Mouse (Mus musculus): Measurements from ENCODE around the gene Tmem183a. TPM values are rescaled to one million over a fixed set of nuclear protein-coding genes. Genes with fewer than 3 reads are reported as not detected.
A peak's percentile ranks its signal among the peaks of the same experiment; 100 is the strongest.

The Tmem183a gene
- total RNA-seq, 2 experiments from 2014 or later: 42.1 to 43.3 TPM

DNA sequence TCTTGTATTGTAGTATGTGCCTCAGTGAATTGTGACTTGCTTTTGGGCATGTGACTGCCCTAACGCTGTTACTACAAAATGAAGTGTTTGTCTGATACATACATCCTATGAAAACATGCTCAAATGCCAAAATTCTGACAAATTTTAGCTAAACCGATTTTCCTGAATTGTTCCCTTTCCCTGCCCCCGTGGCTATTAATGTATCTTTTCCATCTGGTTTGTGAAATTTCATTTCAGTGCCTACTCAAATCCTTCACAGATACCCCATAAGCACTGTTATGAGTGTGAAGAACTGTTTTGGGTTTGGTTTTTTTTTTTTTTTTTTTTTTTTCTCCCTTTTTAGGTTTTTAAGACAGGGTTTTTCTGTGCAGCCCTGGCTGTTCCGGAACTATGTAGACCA lies 16.7 kb downstream of the Tmem183a start:
- ATAC-seq (replicated peaks; ENCODE audit: poor library complexity): no peak; the same call in 1 of the 2 replicates

DNA sequence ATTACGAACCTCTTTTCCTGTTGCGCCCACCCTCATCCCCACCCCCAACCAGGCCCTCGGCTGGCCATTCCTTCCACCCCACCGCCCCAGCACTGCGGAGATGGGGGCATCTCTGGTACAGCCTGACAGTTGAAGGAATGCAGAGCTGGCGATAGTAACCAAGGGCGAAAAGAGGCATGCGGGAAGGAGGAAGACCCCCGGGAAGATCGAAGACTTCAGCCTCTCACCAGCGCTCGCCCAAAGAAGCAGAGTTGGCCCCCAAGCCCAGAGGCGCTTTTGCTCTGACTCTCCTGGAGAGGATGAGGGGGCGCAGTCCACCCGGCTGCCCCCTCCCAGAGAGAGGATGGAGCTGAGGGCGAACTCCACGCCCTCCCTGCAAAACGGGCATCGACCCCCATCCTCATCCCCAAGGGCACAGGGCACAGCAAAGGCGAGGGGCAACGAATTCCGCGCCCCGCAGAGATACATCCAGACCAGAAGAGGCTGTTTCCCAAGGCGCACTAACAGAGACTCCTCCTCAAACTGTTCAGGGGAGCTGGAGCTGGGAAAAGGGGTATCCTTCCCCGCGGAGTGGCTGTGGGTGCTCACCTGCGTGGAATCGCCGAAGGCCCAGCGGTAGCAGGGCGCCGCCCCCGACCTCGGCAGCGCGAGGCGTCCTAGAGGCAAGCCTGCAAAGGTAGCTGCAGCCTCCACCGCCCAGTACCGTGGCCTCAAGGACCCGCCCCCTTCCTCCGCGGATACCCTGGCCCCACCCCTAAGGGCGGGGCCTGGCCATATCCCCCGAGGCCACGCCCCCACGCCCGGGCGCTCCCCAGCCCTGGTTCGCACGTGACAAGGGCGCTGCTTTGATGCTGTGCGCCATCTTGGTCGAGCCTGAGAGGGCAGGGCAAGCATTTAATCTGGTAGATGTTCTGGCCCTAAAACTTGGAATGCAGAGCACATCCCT lies 17.5 kb downstream of the Tmem183a start:
- peak; percentile 99 for ATAC-seq (replicated peaks; ENCODE audit: poor library complexity)

DNA sequence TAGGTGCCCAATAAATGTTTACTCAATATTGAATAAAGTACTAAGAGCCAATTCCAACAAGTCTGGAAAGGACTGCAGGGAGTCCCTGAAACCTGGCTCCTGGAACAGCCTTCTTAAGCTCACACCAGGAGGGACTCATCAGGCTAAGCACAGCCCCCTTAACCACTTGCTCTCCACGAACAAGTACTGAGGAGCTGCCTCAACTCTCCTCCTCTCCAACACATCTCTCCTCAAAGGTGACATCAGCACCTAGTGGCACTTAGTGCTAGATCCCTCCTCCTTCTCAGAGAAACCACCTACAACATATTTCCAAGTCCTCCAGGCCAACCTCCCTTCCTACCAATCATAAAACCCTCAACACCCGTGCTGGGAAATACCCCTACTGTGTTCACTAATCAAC lies 18.2 kb downstream of the Tmem183a start:
- ATAC-seq (replicated peaks; ENCODE audit: poor library complexity): no peak

DNA sequence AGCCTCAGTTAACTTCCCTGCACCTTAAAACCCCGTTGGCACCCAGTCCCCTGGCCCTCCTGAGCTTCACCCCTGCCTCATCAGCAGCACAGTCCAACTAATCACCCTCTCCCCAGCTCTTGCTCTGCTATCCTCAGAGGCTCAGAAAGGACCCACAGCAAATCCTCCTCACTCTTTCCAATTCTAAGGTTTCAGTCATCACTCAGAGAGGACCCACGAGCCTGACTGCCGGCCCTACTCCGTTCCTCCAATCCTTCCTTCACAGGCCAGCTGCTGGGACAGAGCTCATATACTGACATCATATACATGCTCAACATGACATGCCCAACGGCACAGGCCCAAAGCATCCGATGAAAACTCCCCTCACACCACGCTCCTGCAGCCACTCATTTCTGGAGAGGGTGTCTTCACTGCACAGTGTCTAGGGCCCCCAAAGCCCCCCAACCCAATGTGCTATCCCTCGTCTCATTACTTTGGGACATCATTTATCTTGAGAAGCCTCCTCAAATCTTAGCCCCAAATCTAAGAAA lies 18.9 kb downstream of the Tmem183a start:
- no peak for ATAC-seq (replicated peaks; ENCODE audit: poor library complexity)

DNA sequence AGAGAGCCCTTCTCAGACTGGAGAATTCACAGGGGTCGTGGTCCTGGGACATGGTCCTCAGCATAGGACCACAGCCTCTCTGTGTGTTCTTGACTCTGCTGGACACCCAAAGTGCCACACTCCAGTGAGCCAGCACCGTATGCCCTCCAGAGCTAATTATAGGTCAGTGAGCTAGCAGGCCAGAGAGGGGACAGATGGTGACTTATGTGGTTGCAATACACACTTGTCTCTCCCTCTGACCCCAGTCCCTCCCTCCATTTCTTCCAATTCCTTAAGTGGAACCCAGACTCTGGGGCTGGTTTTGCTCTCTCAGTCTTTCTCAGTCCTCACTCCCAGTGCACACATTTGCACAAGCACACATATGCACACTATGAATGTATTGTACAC lies 19.5 kb downstream of the Tmem183a start:
- no peak for ATAC-seq (replicated peaks; ENCODE audit: poor library complexity)

DNA sequence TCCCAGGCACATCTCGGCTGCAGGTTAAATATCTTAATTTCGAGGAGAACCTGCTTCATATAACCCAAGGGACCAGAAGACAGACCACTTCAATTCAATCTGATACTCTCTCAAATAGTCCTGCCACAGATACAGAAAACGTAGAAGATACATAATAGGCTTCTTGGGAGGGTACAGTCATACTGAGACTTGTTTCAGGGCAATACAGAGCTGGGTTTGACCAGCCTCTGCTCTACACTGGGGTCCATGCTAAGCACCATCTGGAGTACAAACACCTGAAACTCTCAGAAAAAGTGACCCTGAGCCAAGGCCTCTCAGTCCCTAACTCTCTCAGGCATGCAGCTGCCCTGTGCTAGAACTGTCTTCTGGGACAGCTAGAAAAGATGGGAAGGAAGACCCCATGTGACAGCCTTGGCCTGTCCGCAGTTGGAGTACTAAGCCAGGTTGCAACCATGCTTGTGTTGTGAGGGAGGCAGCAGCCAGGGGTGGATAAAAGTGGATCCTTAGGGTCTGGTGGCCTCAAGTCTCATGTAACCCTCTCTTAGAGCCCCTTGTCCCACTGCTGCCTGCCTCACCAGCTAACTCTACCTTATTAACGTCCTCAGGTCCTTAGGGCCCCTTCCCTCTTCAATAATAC lies 20.0 kb downstream of the Tmem183a start:
- ATAC-seq (replicated peaks; ENCODE audit: poor library complexity): no peak

DNA sequence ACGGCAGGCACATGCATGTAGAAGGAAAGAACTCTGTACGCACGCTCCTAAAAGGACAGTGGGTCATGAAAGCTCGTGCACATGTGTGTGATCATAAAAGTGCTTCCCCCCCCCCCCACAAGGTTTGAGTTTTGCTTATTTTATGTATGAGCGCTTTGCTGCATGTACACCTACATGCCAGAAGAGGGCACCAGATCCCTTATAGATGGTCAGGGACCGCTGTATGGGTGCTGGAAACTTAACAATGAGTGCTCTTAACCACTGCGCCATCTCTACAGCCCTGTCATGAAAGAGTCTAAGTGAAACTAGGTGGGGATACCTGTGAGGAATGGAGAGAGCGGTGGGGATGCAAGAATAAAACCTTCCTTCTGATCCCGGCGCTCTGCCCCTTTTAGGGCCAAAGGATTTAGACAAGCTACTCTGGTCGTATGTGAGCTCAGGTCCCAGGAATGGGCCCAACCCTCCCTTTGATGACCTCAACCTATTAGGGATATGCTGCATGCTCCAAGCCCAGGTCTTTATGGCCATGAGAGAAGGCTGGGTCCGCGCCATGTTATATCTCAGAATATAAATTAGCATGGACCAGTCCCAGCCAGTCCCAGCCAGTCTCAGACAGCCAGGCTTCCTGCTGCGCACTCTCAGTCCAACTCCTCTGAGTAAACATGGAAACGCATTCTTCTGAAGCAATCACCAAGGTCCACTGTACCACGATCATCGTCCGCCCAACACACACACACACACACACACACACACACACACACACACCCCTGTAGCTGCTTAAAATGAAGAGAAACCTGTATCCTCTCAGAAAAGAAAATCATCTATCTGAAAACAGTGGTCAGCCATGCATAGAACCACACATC lies 21.8 kb downstream of the Tmem183a start:
- no peak for ATAC-seq (replicated peaks; ENCODE audit: poor library complexity)

DNA sequence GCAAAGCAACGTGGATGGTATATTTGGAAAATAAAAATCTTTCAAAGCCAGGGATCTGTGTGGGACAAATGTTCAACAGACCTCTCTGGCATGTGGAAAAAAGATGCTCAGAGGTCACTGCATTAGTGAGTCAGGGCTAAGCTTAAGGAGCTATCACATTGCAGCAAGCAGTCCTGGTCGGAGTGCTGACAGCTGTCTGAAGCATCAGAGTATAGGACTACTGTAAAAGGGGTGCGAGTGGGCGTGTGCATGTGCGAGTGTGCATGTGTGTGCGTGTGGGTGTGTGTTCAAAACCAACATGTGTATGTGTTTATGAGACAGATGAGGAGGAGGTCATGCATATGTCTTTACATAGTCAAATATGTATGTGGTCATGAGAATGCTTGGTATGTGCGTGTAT lies 22.6 kb downstream of the Tmem183a start:
- ATAC-seq (replicated peaks; ENCODE audit: poor library complexity): no peak

DNA sequence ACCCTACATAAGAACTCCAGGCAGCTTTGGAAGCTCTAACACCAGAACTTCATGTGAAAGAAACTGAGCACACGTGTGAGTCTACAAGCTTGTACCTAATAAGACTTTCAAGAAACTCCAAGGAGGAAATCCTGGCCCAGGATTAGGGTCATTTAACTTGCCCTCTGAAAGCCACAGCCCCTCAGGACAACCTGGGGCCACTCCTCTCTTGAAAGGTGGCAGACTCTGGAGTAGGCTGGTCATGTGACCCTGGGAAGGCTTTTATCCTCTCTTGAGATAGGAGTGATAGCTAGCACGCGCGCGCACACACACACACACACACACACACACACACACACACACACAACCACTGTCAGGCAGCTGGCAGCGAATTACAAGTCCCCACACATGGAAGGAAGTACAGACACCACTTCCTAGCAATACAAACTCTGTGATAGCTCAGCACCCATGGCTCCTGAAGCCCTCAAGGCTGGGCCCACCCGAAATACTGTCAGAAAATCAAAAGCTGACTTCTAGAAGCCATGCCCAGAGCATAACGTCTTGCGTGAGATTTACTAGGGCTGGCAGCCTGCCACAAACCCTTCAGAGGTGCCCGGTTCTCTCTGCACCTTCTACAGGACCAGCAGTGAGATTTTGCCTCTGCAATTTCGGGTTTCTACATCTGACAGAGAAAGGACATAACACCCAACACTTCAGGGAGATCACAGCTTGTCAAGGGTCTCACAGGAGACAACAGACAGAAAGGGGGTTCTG lies 24.6 kb downstream of the Tmem183a start:
- no peak for ATAC-seq (replicated peaks; ENCODE audit: poor library complexity)

DNA sequence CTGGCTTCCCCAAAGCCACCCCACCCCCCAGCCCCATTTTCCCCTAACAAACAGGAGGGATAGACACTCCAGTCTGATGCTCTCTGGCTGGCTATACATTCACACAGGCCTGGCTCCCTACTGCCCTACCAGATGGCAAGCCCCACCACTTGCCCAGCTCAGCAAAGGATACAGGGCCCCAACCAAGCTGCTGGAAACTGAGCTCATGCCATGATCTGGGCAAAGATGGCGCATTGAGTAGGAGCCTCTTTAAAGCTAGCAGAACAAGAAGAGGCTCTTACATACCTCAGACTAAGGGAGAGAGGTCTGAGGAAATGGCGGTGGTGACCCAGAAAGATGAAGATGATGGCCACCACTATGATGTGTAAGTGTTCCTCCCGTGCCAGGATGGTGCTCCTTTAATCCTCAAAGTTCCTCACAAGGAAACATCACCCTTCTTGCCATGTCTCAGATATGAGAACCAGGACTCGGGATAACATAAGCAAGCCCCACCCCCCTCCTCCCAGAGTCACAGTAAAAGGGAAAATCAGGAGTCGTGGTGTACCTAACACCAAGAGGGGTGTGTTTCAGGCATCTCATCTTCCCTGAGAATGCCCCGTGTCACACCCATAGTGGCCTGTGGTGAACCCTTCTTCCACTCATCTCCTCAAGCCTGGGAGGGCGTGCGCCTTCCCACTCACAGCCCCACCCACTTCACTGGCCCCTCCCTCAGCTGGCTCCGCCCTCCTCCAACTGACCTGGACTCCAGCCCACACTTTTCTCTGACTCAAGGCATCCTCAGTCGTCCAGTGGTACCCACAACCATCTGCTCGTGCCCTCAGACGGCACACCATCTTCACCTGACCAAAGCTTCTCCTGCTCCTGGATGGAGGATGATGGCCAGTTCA lies 25.6 kb downstream of the Tmem183a start:
- ATAC-seq (replicated peaks; ENCODE audit: poor library complexity): 0 out of 2 replicates have a peak, but pooled peaks have one; percentile 15

DNA sequence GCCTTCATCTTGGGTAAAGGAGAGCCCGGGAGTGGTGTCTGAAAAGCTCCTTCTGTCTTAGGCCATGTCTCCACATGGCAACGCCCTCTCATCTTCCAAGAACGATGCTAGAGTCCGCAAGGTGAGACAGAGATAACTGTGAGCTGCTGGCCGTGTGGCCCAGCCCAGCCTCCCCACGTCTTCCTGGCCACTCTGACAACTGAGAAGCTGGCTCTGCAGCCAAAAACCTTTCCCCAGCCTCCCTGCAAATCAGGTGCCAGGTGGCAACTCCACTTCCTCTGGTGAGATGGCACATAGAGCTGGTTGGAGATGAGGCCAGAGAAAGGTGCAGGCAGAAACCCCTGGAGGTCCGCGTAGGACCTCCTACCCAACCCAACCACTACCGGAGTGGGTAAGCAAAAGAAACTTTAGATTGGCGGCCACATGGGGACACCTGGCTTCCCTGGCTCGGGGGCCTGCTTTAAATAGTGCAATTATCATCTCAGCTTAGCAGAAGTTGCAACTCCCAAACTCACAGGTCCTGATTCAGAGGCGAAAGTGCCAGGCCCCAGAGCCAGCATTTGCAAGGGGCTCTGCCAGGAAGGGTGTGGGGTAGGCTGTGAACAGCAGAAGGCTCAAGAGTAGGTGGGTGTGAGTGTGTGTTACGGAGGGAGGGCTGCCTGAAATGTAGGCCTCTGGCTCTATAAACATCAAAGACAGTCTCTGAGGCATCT lies 26.4 kb downstream of the Tmem183a start:
- no peak for ATAC-seq (replicated peaks; ENCODE audit: poor library complexity)

DNA sequence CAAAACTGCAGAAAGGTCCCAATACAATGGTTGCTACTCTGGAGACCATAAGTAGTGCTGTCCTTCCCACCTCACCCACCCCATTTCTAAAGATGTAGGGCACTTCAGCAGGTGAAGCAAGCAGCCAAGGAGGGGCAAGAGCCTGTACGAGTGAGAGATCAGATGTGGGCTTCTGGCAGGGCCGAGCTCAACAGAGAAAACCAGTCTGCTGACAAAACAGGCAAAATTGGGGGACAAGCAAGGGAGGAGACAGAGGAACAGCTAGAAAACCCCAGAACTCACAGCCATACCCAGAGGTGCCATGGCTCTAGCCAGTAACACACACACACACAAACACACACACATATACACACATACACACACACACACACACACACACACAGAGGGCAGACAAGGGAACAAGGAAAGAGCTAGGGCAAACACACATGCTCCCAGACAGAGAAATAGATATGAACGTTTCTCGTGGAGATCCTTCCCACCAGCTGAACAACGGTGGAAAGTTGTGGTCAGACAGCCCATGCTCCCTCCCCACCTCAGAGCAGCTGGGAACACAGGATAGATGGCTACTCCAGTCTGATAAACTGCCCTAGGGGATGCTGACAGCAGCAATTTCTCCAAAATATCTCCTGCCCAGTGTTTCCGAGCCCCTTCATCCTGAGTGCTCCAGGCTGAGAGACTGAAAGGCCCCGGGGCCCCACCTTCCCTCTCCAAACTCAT lies 27.5 kb downstream of the Tmem183a start:
- ATAC-seq (replicated peaks; ENCODE audit: poor library complexity): no peak

DNA sequence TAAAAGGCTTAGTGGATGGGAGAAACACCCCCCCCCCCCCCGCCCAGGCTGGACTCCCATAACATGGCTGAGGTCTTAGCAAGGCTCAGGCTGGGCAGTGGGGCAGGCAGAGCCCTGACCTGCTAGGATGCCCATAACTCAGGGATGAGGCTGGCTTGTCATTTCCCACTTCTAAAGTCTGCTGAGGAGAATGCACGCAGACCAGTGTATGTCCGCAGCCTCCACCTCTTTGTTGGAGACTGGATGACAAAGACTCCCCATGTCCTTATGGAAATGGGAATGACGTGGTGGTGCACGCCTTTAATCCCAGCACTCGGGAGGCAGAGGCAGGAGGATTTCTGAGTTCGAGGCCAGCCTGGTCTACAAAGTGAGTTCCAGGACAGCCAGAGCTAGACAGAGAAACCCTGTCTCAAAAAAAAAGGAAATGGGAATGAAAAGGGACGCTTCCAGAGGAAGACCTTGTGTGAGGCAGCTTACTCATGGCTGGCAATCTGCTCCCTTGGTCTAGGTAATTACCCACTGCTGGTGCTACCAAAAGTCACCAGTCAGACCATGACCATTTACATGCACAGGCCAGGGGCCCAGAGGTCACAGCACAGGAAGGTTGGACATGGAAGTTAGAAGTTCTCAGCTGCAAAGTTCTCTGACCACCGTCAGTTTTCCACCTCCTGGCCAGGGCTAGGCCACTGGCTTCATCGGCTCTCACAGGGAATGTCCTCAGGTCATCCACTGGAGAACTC lies 28.2 kb downstream of the Tmem183a start:
- no peak for ATAC-seq (replicated peaks; ENCODE audit: poor library complexity)

DNA sequence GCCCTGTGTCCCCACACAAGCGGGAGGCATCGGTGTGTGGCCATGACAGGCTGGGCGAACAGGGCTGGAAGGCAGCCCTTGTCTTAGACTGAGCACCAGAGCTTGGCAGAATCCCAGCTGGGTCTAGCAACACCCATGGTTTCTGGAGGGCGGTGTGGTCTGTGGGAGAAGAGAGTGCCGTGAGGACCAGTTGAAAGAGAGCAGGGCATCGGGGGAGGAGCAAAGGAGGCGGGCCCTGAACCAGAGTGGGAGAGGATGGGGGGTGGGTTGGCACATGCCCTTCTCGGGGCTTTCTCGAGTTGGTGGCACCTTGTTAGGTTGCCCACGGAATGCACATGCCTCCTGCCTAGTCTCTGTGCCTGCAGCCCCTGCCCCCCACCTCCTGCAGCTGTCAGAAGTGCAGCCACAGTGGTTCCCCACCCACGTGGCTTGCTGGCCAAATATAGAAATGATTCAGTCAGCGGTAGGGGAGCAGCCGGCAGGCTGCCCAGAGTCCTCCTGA lies 29.0 kb downstream of the Tmem183a start, which contains the start of gene Ppfia4:
Gene Ppfia4 (minus strand): TSS at position 159 of the 502 bp plus-strand sequence.
- peak; percentile 76 for ATAC-seq (replicated peaks; ENCODE audit: poor library complexity)

DNA sequence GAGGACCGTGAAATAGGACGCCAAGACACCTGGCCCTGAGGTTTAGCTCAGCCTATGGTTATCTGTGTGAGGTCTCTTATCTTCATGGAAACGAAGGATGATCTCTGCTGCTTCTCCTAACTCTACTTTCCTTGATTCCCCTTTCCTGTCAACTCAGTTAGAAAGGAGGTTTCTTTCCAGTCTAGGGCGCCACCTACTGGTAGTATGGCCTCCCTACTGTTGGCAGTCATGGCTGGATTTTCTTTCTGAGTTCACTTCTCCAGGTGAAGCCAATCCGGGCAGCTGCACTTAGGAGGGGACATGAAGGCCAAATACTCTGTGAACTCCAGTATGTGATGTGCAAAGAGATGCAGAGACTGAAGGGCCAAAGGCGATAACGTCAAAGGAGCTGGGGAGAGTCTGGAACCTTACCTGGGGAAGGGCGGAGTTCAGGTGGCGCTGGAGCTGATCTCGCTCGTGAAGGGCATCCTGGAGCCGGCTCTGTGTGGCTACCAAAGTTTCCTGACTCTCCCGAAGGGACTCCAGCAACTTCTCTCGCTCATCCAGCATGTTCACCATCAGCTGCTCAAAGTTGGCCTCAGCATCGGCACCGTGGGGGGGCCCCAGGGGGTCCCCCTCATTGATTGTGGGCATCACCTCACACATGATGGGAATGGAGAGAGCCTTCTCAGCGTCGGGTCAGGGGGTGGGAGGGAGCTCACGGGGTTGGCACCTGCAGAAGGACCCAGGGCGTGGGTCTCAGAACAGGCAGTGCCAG lies 29.7 kb downstream of the Tmem183a start:
- ATAC-seq (replicated peaks; ENCODE audit: poor library complexity): peak; percentile 61

DNA sequence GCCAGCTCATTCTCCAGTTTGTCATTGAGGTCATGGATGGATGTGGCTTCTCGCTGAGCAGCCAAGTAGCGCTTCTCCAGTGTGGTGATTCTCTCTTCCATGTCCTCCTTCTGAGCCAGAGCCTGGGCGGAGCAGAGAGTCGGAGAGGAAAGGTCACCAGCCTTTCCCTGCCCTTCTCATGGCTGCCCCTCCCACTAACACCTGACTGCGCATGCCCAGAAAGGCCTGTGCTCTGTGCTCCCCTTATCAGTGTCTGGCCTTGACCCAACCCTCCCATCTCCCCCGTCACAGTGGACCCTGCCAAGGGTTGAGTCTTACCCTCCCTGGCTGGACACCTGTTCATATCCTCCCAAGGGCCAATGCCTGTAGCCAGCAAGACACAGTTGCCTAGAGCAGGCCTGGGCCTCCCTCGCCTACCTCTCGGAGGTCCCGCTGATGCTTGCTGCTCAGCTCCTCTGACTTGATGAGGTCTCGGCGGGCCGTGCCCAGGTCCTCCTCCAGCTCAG lies 34.9 kb downstream of the Tmem183a start:
- ATAC-seq (replicated peaks; ENCODE audit: poor library complexity): no peak

Measured in megakaryocyte progenitor cell, adult 5-6 weeks (primary cell).